Mouse (Mus musculus) intestine, embryonic 16.5 days (tissue): Measurements from ENCODE around the gene Mllt10. TPM values are rescaled to one million over a fixed set of nuclear protein-coding genes. Genes with fewer than 3 reads are reported as not detected.

Source experiments
- ATAC-seq: fragments of 200-750 bp; cut with Nextera tagmentation; 2 replicates; pipeline ENCODE4 v1.8.0; 2017; ENCODE audit warnings: moderate TSS enrichment, moderate library complexity
- H3K27ac ChIP-seq: fragments of 300-500 bp; sonication (generic); 2 replicates; pipeline ENCODE4 v1.5.1; 2014; ENCODE audit warnings: mild to moderate bottlenecking, low read length
- H3K27me3 ChIP-seq: fragments of 300-500 bp; sonication (generic); replicated peaks from 2 replicates; pipeline ENCODE4 v1.6.1; 2014; ENCODE audit warnings: low read length, control low read depth, mixed read lengths; ENCODE audit not compliant: control insufficient read depth, insufficient read depth
- H3K36me3 ChIP-seq: fragments of 300-500 bp; sonication (generic); 2 replicates; pipeline ENCODE4 v1.6.1; 2014; ENCODE audit warnings: low read length, control low read depth; ENCODE audit not compliant: control insufficient read depth, insufficient read depth
- H3K4me1 ChIP-seq: fragments of 300-500 bp; sonication (generic); 2 replicates; pipeline ENCODE4 v1.6.1; 2014; ENCODE audit warnings: low read length, control low read depth, mixed read lengths; ENCODE audit not compliant: control insufficient read depth, insufficient read depth
- H3K4me2 ChIP-seq: fragments of 300-500 bp; sonication (generic); 2 replicates; pipeline ENCODE4 v1.6.1; 2014; ENCODE audit warnings: low read depth, low read length, control low read depth
- H3K4me3 ChIP-seq: fragments of 300-500 bp; sonication (generic); 2 replicates; pipeline ENCODE4 v1.5.1; 2014; ENCODE audit warnings: mild to moderate bottlenecking, low read length
- H3K9ac ChIP-seq: fragments of 300-500 bp; sonication (generic); 2 replicates; pipeline ENCODE4 v1.6.1; 2014; ENCODE audit warnings: low read depth, low read length
- H3K9me3 ChIP-seq: fragments of 300-500 bp; sonication (generic); 2 replicates; pipeline ENCODE4 v1.6.1; 2016; ENCODE audit warnings: low read length, control low read depth; ENCODE audit not compliant: control insufficient read depth
- WGBS: fragments of 180-500 bp; shearing (Covaris S2); extraction: QIAGEN DNeasy Blood & Tissue Kit; methylation state at CpG from one replicate; pipeline ENCODE4 v1.1.7; 2014; 5-methylcytosine and 5-hydroxymethylcytosine counted together
- polyA plus RNA-seq: library from polyadenylated mRNA; unstranded; fragments of >200 nt; fragmentation: Nextera tagmentation; extraction: Ambion mirVana; gene quantifications from 2 replicates; pipeline ENCODE4 v1.2.1, GENCODE M21; 2015

The Mllt10 gene
- polyA plus RNA-seq, 1 experiment from 2014 or later, result 47.2 TPM

- Histone ChIP-seq H3K4me1 (peaks cover 10% of the 10 kb centered on the region; the same call in 1 of the 2 replicates), H3K4me3 (peak overlapping the region; percentile 76), H3K9ac (peak overlapping the region; percentile 73), H3K27ac (peak overlapping the region; percentile 49), H3K36me3 (no peaks in the 10 kb centered on the region), H3K27me3 (no peaks in the 10 kb centered on the region), H3K9me3 (no peaks in the 10 kb centered on the region), H3K4me2 (peak overlapping the region; percentile 96)
- no peak for ATAC-seq
- 7% methylated on average over 14 of the region's 14 CpGs for WGBS
Observed at GRCm38 (mm10) chr2:18025781-18026115, 29.3 kb upstream of the Mllt10 start.

GRCm38 (mm10) chr2:18026116-18026947 is 28.7 kb upstream of the Mllt10 start:
- Histone ChIP-seq H3K27me3 (no peaks in the 10 kb centered on the region), H3K9ac (peak overlapping the region; percentile 73), H3K36me3 (no peaks in the 10 kb centered on the region), H3K9me3 (no peaks in the 10 kb centered on the region), H3K4me2 (peak overlapping the region; percentile 96), H3K27ac (peak overlapping the region; percentile 49), H3K4me3 (peak overlapping the region; percentile 76), H3K4me1 (peaks cover 14% of the 10 kb centered on the region; the same call in 1 of the 2 replicates)
- 1% methylated on average over 44 of the region's 44 CpGs for WGBS
- ATAC-seq, result peak; percentile 20

- Histone ChIP-seq H3K4me2 (peak overlapping the region; percentile 96), H3K9me3 (no peaks in the 10 kb centered on the region), H3K36me3 (no peaks in the 10 kb centered on the region), H3K27ac (peak overlapping the region; percentile 98), H3K9ac (peak overlapping the region; percentile 94), H3K4me3 (peak overlapping the region; percentile 76), H3K27me3 (no peaks in the 10 kb centered on the region), H3K4me1 (peaks cover 24% of the 10 kb centered on the region; the same call in 1 of the 2 replicates)
- peak; percentile 92 for ATAC-seq
- WGBS, result under 1% methylated on average over 44 of the region's 44 CpGs
Observed at GRCm38 (mm10) chr2:18027448-18028139, 27.4 kb upstream of the Mllt10 start.

GRCm38 (mm10) chr2:18028140-18029021 is 26.7 kb upstream of the Mllt10 start:
- no peaks in the 10 kb centered on the region for H3K36me3 ChIP-seq
- peak; percentile 74 for ATAC-seq
- peaks cover 27% of the 10 kb centered on the region for H3K4me1 ChIP-seq
- peak overlapping the region; percentile 98 for H3K27ac ChIP-seq
- H3K9ac ChIP-seq, result peak overlapping the region; percentile 94
- H3K4me2 ChIP-seq, result peak overlapping the region; percentile 96
- H3K27me3 ChIP-seq, result no peaks in the 10 kb centered on the region
- under 1% methylated on average over 61 of the region's 61 CpGs for WGBS
- H3K9me3 ChIP-seq, result no peaks in the 10 kb centered on the region
- peak overlapping the region; percentile 76 for H3K4me3 ChIP-seq

- Histone ChIP-seq H3K4me2 (no peak overlapping the region), H3K4me3 (no peak overlapping the region), H3K9ac (no peak overlapping the region), H3K9me3 (no peaks in the 10 kb centered on the region), H3K4me1 (peaks cover 27% of the 10 kb centered on the region), H3K36me3 (no peaks in the 10 kb centered on the region), H3K27ac (no peak overlapping the region), H3K27me3 (no peaks in the 10 kb centered on the region)
- ATAC-seq, result no peak
- 87% methylated on average over 7 of the region's 7 CpGs for WGBS
Observed at GRCm38 (mm10) chr2:18029656-18030055, 25.4 kb upstream of the Mllt10 start.

- peaks cover 27% of the 10 kb centered on the region for H3K4me1 ChIP-seq
- H3K36me3 ChIP-seq, result no peaks in the 10 kb centered on the region
- H3K9ac ChIP-seq, result no peak overlapping the region
- no peak overlapping the region for H3K27ac ChIP-seq
- no peak overlapping the region for H3K4me2 ChIP-seq
- H3K9me3 ChIP-seq, result no peaks in the 10 kb centered on the region
- no peak overlapping the region for H3K4me3 ChIP-seq
- WGBS, result 78% methylated on average over 8 of the region's 8 CpGs
- no peak for ATAC-seq
- H3K27me3 ChIP-seq, result no peaks in the 10 kb centered on the region
Observed at GRCm38 (mm10) chr2:18030581-18030980, 24.5 kb upstream of the Mllt10 start.

GRCm38 (mm10) chr2:18031271-18031821 is 23.7 kb upstream of the Mllt10 start:
- Histone ChIP-seq H3K9me3 (no peaks in the 10 kb centered on the region), H3K9ac (peak overlapping the region; percentile 92), H3K4me3 (peak overlapping the region; percentile 53), H3K4me2 (peak overlapping the region; percentile 97), H3K4me1 (peaks cover 21% of the 10 kb centered on the region), H3K27ac (no peak overlapping the region; the same call in 1 of the 2 replicates), H3K36me3 (no peaks in the 10 kb centered on the region), H3K27me3 (no peaks in the 10 kb centered on the region)
- WGBS, result 9% methylated on average over 26 of the region's 26 CpGs
- ATAC-seq, result no peak

- Histone ChIP-seq H3K4me3 (peak overlapping the region; percentile 53), H3K9ac (peak overlapping the region; percentile 92), H3K27me3 (no peaks in the 10 kb centered on the region), H3K36me3 (no peaks in the 10 kb centered on the region), H3K4me2 (peak overlapping the region; percentile 97), H3K4me1 (peaks cover 16% of the 10 kb centered on the region), H3K27ac (peak overlapping the region; percentile 43; the same call in 1 of the 2 replicates), H3K9me3 (no peaks in the 10 kb centered on the region)
- WGBS, result 6% methylated on average over 34 of the region's 34 CpGs
- no peak for ATAC-seq
Observed at GRCm38 (mm10) chr2:18031831-18032537, 23.1 kb upstream of the Mllt10 start.
